Mouse (Mus musculus): ENCODE measurements around the gene Ndufc1.
"Not testable (repeated sequence)": the region's sequence is repeated elsewhere in the genome, so short reads cannot be mapped to it uniquely, and the experiment has no call there.

Gene Ndufc1

DNA sequence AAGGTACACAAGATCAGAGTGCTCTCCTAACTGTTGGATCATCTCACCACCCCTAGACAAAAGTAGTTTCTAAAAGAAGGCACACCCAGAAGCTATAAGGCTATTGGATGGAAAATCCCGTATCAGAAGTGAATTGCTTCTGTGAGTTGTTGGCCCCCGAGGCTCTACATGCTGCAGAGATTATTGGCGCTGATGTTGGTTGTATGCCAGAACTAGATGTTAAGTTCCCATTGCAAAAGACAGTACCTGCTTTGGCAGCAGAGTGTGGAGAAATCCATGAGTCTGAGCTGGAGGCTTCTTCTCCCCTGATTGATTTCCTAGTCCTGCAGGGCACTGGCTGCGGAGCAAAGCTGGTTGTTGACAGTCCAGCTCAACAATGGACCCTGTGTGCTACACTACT lies 40.8 kb downstream of the Ndufc1 start:
- DNase-seq (ENCODE audit: low read depth, low spot score): no peak

DNA sequence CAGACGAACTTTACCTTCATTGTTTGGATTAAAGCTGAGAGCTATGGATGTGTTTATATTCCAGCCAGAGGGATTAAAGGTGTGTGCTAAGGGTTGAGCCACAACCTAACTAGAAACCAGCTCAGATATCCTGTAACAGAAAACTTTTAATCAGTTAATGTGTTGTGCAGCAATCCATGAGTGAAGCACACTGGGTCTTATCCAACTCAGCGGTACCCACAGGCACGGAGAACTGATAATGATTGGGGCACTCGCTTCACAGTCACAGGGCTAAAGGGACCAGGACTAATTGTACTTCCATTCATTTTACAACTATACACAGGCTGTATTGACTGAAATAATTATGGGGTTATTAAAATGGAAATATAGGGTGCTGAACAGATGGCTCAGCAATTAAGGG lies 41.9 kb downstream of the Ndufc1 start:
- DNase-seq (ENCODE audit: low read depth, low spot score): no peak

DNA sequence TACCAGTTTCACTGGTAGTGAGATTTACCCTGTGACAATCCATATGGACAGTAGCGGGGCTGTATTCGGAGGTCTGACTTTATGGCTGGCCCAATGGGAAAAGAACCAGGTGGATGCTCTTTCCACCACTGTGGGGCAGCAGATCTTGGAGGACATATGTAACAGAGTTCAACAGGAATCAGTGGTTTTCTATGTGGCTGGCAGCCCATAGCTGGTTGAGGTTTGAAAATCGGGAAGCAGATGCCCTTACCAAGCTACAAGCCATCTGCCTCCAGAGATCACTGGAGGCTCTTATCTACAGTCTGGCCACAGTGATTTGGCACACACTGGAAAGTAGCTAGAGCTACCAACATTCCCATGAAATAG lies 43.3 kb downstream of the Ndufc1 start:
- no peak for DNase-seq (ENCODE audit: low read depth, low spot score)

DNA sequence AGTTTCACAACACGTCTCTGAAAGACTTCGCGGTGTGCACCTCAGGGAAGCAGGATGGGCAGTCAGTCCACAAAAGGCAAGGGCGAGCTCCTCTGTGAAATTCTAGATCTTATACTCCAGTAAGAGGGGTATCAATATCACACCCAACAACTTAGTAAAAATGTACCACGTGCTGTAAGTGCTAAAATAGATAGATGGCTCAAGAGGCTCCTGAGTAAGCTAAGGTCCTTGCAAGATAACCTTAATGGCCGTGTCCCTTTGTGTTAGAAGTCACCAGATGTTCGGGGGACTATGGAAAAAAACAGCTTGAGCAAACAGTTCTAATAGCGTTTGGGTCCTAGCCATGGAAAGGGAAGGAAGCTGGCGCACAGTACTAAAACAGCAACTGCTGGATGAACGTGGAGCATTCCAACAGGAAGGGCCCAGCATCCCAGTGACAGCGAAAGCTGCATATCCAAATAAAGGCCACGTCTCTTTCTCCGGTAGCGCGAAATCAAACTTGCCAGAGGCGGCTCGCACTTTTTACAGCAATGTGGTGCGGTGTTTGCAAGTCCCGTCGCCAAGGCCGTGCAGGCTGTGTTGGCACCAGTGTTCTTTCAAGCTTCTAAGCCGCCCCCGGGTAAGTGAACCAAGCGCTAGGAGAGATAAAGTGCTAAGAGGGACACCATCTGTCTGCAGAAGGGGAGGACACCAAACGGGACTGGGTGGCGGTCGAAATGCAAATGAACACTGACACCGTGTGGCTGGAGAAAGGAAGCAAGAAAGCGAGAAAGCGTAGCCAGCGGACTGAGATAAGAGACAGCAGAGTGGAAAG lies 43.9 kb downstream of the Ndufc1 start:
- DNase-seq (ENCODE audit: low read depth, low spot score): peak; percentile 92

DNA sequence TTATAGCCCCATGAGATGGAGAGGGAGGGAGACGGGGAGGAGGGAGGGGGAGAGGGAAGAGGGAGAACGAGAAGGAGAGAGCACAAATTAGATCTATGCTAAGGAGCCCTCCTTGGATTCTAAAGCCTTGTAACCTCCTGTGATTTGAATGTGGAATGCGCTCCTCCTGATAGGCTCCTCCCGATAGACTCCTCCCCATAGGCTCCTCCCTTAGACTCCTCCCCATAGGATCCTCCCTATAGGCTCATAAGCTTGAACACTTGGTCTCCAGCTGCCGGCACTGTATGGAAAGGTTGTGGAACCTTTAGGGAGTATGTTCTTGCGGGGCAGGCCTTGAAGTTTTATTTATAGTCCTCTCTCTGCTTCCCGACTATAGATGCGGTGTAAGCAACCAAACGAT lies 47.7 kb downstream of the Ndufc1 start:
- no peak for DNase-seq (ENCODE audit: low read depth, low spot score)

DNA sequence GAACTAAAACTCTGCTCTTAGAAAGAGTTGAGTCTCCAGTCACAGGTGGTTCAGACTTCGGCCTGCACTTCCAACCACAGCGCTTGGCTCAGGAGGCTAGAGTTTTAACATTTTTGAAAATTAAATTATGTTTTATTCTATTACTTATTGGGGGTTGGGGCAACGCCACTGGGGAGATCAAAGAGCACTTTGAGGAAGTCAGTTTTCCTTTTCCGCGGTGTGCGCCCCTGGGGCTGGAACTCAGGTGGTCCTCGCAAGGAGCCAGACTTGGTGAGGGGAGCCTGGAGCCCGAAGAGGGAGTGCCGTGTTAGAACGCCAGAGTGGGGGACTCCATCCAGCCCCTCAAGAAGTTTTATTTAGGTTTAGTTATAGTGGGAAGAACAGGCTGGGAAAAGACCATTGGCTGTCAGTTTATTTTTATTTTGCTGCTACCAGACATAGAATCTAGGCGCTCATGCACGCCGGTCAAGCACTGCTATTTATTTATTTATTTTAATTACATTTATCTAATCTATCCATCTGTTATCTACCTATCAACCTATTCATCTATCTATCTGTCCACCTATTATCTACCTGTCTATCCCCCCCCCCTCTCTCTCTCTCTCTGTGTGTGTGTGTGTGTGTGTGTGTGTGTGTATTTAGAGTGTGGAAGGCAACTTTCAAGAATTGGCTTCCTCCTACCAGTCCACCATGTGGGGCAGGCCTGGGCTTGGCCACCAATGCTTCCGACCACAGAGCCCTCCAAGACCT lies 49.1 kb downstream of the Ndufc1 start:
- no peak for DNase-seq (ENCODE audit: low read depth, low spot score)

DNA sequence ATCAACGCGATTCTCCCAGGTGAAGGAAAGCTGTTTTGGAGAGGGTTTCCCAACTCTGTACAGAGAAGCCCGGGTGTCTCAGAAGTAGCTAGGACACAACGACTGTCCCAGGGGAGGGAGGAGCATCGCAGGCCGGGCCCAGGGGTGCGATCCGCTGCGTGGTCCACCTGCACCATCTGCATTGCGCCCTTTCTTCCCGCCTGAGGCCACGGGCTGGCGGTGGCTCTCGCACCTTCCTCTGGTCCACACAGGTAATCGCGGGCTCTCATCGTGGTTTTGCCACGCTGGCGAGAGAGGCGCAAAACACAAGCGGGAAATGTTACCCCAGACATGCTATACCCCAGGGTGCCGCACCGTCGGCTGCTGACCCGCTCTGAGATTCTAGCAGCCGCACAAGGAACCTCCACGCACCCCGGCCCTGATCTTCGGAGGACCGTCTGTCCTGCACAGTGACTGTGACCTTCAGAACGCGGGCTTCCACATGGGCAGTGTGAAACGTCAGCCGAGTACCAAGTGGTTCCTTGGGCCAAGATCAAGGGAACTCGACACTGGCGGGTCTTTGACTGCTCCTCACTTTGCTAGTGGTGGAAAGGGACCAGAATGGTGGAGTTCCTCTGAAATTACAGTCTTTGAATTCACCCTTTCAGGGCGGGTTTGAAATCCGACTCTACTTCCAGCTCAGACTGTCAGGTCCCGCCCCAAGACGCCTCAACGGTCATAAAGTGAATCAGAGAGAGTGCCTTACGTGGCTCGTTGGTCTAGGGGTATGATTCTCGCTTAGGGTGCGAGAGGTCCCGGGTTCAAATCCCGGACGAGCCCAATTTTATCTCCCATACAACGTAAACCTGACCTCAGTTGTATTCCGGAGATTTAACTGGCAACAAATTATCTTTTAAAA lies 49.9 kb downstream of the Ndufc1 start:
- DNase-seq (ENCODE audit: low read depth, low spot score): no peak

DNA sequence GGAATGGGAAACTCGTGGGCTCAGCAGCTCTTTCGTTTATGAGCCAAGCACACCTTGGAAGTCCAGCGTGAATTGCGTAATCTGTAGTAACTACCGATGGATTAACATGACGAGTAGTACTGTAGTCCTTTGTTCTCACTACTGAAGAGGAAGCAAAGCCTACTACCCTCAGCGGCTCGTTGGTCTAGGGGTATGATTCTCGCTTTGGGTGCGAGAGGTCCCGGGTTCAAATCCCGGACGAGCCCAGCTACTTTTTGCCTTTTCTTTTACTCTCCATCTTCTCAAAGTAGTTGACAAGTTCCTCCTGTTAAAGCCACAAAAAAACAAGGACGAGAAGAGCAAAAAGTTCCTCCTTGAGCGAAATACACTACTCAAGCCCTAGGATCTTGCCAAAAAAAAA lies 50.6 kb downstream of the Ndufc1 start:
- no peak for DNase-seq (ENCODE audit: low read depth, low spot score)

DNA sequence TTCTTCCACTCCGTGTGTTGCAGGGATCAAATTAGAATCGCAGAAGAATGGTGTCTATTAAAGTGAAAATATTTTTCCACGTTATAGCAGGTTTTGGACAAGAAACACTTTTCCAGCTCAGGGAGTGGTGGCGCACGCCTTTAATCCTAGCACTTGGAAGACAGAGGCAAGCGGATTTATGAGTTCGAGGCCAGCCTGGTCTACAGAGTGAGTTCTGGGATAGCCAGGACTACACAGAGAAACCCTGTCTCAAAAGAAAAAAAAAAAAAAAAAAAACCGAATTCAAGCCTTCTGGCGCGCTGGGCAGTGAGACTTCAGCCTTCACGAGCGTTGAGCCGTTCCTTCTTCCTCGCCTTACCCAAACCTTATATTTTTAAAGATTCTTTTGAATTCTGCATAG lies 51.2 kb downstream of the Ndufc1 start:
- no peak for DNase-seq (ENCODE audit: low read depth, low spot score)

DNA sequence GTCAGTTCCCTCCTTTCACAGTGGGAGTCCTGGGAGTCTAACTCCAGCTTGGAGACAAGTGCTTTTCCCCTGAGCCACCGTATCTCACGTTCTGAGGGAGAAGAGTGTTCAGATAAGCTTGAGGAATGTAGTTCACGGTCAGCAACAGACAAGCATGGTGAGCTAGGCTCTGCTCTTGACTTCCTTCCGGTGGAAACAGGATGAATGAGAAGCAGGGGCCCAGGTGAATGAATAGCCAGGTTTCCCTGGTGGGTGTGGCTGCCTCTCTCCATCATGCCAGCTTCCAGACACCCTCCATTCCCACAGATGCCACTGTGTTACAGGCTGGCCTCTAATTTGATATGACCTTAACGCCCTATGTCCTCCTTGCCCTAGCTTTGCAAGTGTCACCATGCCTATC lies 51.7 kb downstream of the Ndufc1 start:
- DNase-seq (ENCODE audit: low read depth, low spot score): no peak

DNA sequence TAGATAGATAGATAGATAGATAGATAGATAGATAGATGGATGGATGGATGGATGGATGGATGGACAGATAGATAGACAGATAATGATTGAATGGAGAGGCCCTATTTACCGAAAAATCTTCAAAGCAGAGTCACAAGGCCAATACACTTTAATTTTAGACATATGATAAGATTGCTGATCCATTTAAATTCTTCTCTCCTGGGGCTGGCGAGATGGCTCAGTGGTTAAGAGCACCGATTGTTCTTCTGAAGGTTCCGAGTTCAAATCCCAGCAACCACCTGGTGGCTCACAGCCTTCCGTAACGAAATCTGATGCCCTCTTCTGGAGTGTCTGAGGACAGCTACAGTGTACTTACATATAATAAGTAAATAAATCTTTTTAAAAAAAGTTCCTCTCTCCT lies 53.8 kb downstream of the Ndufc1 start:
- DNase-seq (ENCODE audit: low read depth, low spot score): not testable (repeated sequence)
